Mouse (Mus musculus) induced T-regulatory cell, adult 2 months (primary cell): ENCODE results near the gene Zdhhc19.

ENCODE experiments used
- DNase-seq: peaks from one replicate; pipeline ENCODE4 v3.0.0-alpha.2; 2012; ENCODE audit warnings: low read depth

The Zdhhc19 gene

GRCm38 (mm10) chr16:32516006-32516962 is 20.2 kb downstream of the Zdhhc19 start:
- peak; percentile 73 for DNase-seq

- DNase-seq = no peak
These were observed 21.9 kb downstream of the Zdhhc19 start for GRCm38 (mm10) chr16:32517785-32518481.

GRCm38 (mm10) chr16:32519656-32520371 is 23.7 kb downstream of the Zdhhc19 start:
- peak; percentile 57 for DNase-seq

- peak; percentile 82 for DNase-seq
These were observed 24.3 kb downstream of the Zdhhc19 start for GRCm38 (mm10) chr16:32520372-32520748.

- peak; percentile 38 for DNase-seq
These were observed 26.6 kb downstream of the Zdhhc19 start for GRCm38 (mm10) chr16:32522578-32523194.

- peak; percentile 48 for DNase-seq
These were observed 27.6 kb downstream of the Zdhhc19 start for GRCm38 (mm10) chr16:32523462-32524243.

- DNase-seq = no peak
These were observed 28.2 kb downstream of the Zdhhc19 start for GRCm38 (mm10) chr16:32524244-32524615.

GRCm38 (mm10) chr16:32526906-32527305 is 30.8 kb downstream of the Zdhhc19 start:
- no peak for DNase-seq

GRCm38 (mm10) chr16:32532878-32533826 is 37.1 kb downstream of the Zdhhc19 start:
- DNase-seq = no peak

- no peak for DNase-seq
These were observed 39.2 kb downstream of the Zdhhc19 start for GRCm38 (mm10) chr16:32535157-32535751.

GRCm38 (mm10) chr16:32537867-32538660 is 42.0 kb downstream of the Zdhhc19 start:
- DNase-seq = no peak

GRCm38 (mm10) chr16:32538761-32539255 is 42.7 kb downstream of the Zdhhc19 start:
- DNase-seq = no peak

GRCm38 (mm10) chr16:32541338-32542179 is 45.5 kb downstream of the Zdhhc19 start:
- DNase-seq = no peak

- no peak for DNase-seq
These were observed 47.4 kb downstream of the Zdhhc19 start for GRCm38 (mm10) chr16:32543422-32543821.

- DNase-seq = no peak
These were observed 51.3 kb downstream of the Zdhhc19 start for GRCm38 (mm10) chr16:32547156-32548068.

GRCm38 (mm10) chr16:32550084-32550483 is 54.0 kb downstream of the Zdhhc19 start:
- DNase-seq = peak; percentile 24

GRCm38 (mm10) chr16:32550487-32550886 is 54.4 kb downstream of the Zdhhc19 start:
- no peak for DNase-seq
